Mouse (Mus musculus) liver, postnatal 0 days (tissue): ENCODE measurements at regions not wholly inside any gene's neighbourhood (a gene's known extent, or its start where the extent isn't known, plus 50 kb on each side); places are given as distances from the start of the nearest gene placed in this dataset.

Source experiments
- ATAC-seq: fragments of 200-750 bp; cut with Nextera tagmentation; 2 replicates; pipeline ENCODE4 v1.8.0; 2017; ENCODE audit warnings: mild to moderate bottlenecking, moderate library complexity
- DNase-seq: peaks from one replicate; pipeline ENCODE4 v3.0.0-alpha.2; 2016
- H3K27ac ChIP-seq: fragments of 300-500 bp; sonication (generic); 2 replicates; pipeline ENCODE4 v1.5.1; 2014; ENCODE audit warnings: antibody characterized with exemption, moderate library complexity, mild to moderate bottlenecking, low read depth
- H3K27me3 ChIP-seq: fragments of 300-500 bp; sonication (generic); 2 replicates; pipeline ENCODE4 v1.6.1; 2014; ENCODE audit warnings: low read length, control low read depth, mixed read lengths; ENCODE audit not compliant: insufficient read depth
- H3K36me3 ChIP-seq: fragments of 300-500 bp; sonication (generic); replicated peaks from 2 replicates; pipeline ENCODE4 v1.6.1; 2014; ENCODE audit warnings: mild to moderate bottlenecking, control low read depth, low read length, moderate library complexity, mixed read lengths; ENCODE audit not compliant: insufficient read depth
- H3K4me1 ChIP-seq: fragments of 300-500 bp; sonication (generic); 2 replicates; pipeline ENCODE4 v1.6.1; 2014; ENCODE audit warnings: antibody characterized with exemption, mild to moderate bottlenecking, control low read depth; ENCODE audit not compliant: insufficient read depth
- H3K4me2 ChIP-seq: fragments of 300-500 bp; sonication (generic); 2 replicates; pipeline ENCODE4 v1.6.1; 2014; ENCODE audit warnings: low read depth, mild to moderate bottlenecking, low read length, moderate library complexity, mixed read lengths
- H3K4me3 ChIP-seq: fragments of 300-500 bp; sonication (generic); 2 replicates; pipeline ENCODE4 v1.5.1; 2014; ENCODE audit warnings: low read depth, low read length
- H3K9ac ChIP-seq: fragments of 300-500 bp; sonication (generic); replicated peaks from 2 replicates; pipeline ENCODE4 v1.6.1; 2014; ENCODE audit warnings: mild to moderate bottlenecking, moderate library complexity
- H3K9me3 ChIP-seq: fragments of 300-500 bp; sonication (generic); 2 replicates; pipeline ENCODE4 v1.6.1; 2016; ENCODE audit warnings: mild to moderate bottlenecking, control low read depth, low read length, mixed read lengths
- CTCF ChIP-seq: sonication (generic); IDR thresholded peaks from 2 replicates; pipeline ENCODE4 v1.5.1; 2016; ENCODE audit warnings: antibody characterized with exemption, low read depth
- EP300 ChIP-seq: IDR thresholded peaks from 2 replicates; pipeline ENCODE4 v1.6.1; 2016; ENCODE audit warnings: antibody characterized with exemption, low read depth, mild to moderate bottlenecking
- WGBS: fragments of 180-500 bp; shearing (Covaris S2); extraction: QIAGEN DNeasy Blood & Tissue Kit; methylation state at CpG from one replicate; pipeline ENCODE4 v1.1.7; 2014; ENCODE audit not compliant: insufficient replicate concordance; 5-methylcytosine and 5-hydroxymethylcytosine counted together

DNA sequence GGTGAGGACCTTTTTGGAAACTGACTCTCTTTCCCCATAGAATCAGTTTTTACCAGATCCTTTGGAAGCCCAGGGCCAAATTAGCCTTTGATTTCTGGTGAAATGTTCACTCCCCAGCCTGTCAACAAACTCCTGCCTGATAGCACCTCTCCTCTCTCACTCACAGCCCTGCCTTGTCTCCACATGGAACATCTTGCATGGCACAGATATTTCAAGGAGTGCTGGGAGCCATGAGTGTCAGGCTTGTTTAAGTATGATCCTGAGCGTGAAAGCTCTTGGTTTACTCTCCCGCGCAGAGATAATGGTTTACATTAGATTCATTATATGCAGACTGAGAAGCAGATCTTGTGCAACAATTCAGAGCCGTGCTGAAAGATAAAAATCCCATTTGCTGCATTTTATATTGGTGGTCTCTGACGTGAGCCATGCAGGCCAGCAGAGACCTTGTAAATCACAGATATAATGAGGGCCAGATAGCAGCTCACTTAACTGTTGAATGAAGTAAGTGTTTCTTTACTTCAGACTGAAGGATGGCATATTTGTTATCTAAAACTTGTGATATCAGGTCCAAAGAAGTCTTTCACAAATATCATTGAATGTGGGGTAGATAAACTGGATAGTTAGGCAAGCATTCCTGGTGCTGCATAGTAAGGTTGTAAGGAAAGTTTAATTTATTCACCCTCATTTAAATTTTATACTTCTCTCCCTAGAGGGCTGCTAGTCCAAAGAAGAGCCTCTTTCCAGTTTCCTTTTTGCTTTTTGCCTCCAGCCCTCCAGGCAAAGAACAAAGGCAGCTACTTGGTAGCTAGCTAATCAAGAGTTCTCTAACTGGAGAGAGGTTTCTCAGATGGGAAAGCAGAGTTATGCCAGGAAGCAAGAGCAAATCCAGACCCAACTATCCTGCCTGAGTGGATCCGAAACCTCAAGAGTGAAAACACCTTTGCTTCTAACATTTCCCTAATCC, 81.8 kb downstream of the Tbx18 start:
- ATAC-seq (no peak), DNase-seq (no peak)
- H3K27ac ChIP-seq: no peak overlapping the region
- H3K36me3 ChIP-seq: no peaks in the 10 kb centered on the region
- 67% methylated on average over 6 of the region's 6 CpGs for WGBS
- no peak overlapping the region for H3K4me3 ChIP-seq
- H3K27me3 ChIP-seq: no peaks in the 10 kb centered on the region
- no peak overlapping the region for H3K4me2 ChIP-seq
- TF ChIP-seq EP300 (no peak), CTCF (no peak)
- no peaks in the 10 kb centered on the region for H3K4me1 ChIP-seq
- no peak overlapping the region for H3K9ac ChIP-seq
- no peaks in the 10 kb centered on the region for H3K9me3 ChIP-seq

DNA sequence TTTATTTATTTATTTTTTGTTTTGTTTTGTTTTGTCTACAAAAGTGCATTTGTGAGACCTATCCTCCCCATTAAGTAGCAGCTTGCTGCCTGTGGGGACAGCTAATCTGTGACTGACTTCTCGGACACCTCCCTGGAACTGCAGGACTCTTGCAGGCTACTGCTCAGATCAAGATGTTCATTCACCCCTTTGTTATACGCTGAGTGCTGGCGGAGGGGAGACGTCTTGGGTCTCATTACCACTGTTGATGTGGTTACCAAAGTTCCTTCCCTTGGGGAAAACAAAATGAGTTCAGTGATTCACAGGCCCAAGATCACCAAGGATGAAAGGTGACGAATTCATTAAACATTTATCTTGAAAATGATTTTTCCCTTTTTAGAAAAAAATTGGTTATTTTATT, 82.7 kb downstream of the Tbx18 start:
- no peak overlapping the region for H3K4me3 ChIP-seq
- no peaks in the 10 kb centered on the region for H3K4me1 ChIP-seq
- H3K9ac ChIP-seq: no peak overlapping the region
- H3K36me3 ChIP-seq: no peaks in the 10 kb centered on the region
- ATAC-seq (no peak), DNase-seq (no peak)
- no peaks in the 10 kb centered on the region for H3K9me3 ChIP-seq
- no peak overlapping the region for H3K4me2 ChIP-seq
- no peaks in the 10 kb centered on the region for H3K27me3 ChIP-seq
- TF ChIP-seq EP300 (no peak), CTCF (no peak)
- no peak overlapping the region for H3K27ac ChIP-seq
- WGBS: 63% methylated on average over 5 of the region's 5 CpGs

DNA sequence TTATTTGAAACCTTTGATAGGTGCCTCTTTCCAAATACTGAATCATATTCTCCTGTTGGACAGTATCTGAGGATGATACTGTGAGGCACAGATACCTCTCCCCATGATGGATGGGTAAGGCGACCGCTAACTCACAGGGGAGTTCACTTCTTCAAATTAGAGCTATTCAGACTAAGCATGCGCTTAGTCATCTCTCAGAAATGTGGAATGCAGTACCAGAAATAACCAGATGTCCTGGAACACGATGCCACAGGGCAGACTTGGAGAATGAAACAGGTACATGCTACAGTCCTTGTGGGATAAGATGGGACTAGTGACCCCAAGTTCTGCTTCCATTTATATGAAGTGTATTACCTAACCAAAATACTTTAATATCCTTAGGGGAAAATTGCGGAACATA, 86.0 kb downstream of the Tbx18 start:
- TF ChIP-seq EP300 (no peak), CTCF (no peak)
- Histone ChIP-seq H3K9me3 (no peaks in the 10 kb centered on the region), H3K9ac (no peak overlapping the region), H3K27ac (no peak overlapping the region), H3K4me1 (no peaks in the 10 kb centered on the region), H3K36me3 (no peaks in the 10 kb centered on the region), H3K4me3 (no peak overlapping the region), H3K4me2 (no peak overlapping the region), H3K27me3 (no peaks in the 10 kb centered on the region)
- WGBS: 65% methylated on average over 5 of the region's 5 CpGs
- no peak for DNase-seq
- ATAC-seq: no peak

DNA sequence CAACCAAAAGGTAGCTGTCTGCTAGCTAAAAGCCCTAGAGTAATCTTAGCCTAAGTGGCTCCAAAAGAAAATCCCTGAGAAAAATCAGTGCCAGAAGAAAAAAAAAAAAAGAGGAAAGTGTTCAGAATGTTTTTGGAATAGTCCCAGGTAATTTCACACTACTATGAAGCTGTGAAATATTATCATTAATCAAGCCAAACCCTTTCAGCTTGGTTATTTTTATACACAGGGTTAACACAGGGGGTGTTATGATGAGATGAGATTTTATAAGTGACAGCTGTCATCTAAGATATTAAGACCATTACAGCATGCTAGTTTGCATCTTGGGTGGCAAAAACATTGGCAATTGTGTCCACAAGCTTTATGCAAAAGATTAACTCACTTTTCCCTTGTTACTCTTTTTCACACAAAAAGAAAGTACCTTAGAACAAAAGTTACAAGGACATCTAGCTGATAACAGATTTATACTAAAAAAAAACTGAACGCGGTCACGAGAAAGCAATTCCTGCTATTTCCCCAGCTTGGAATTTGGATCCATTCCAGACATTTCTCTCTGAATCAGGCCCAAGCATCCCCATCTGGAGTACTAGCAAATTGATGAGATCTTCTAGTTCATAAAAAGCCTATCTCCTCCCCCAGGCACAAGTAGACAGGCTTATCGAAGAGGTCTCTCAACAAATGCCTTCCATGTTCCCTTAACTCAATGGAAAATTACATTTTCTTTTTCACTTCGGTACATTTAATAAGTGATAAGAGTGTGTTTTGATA, 97.0 kb downstream of the Tbx18 start:
- no peaks in the 10 kb centered on the region for H3K4me1 ChIP-seq
- ATAC-seq: no peak
- H3K9ac ChIP-seq: no peak overlapping the region
- H3K9me3 ChIP-seq: no peaks in the 10 kb centered on the region
- no peak overlapping the region for H3K4me2 ChIP-seq
- no peak overlapping the region for H3K4me3 ChIP-seq
- H3K27ac ChIP-seq: no peak overlapping the region
- 78% methylated on average over 5 of the region's 5 CpGs for WGBS
- no peaks in the 10 kb centered on the region for H3K27me3 ChIP-seq
- no peak for DNase-seq
- TF ChIP-seq EP300: no peak
- TF ChIP-seq CTCF: no peak
- no peaks in the 10 kb centered on the region for H3K36me3 ChIP-seq

DNA sequence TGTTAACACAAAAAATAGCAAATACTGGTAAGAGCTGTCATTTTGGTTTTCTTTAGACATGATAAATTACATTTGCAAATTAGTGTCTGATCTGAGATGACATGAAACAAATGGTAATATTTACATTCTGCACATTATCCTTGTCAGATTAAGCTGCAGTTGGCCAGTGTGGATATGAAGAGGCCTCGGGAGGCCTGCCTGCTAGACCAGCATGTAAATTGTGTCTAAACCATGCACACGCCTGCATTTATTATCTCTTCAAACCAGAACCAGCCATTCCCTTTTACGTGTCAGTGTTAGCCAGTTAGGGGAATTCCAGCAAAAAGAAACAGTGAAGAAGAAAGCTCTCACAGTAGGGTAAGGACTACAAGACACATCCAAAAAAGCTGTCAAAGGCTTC, 104.6 kb downstream of the Tbx18 start:
- TF ChIP-seq EP300: no peak
- TF ChIP-seq CTCF: no peak
- H3K27me3 ChIP-seq: no peaks in the 10 kb centered on the region
- no peak overlapping the region for H3K4me2 ChIP-seq
- DNase-seq (no peak), ATAC-seq (no peak)
- no peaks in the 10 kb centered on the region for H3K9me3 ChIP-seq
- H3K36me3 ChIP-seq: no peaks in the 10 kb centered on the region
- no peaks in the 10 kb centered on the region for H3K4me1 ChIP-seq
- H3K9ac ChIP-seq: no peak overlapping the region
- 70% methylated on average over 3 of the region's 3 CpGs for WGBS
- no peak overlapping the region for H3K4me3 ChIP-seq
- no peak overlapping the region for H3K27ac ChIP-seq

DNA sequence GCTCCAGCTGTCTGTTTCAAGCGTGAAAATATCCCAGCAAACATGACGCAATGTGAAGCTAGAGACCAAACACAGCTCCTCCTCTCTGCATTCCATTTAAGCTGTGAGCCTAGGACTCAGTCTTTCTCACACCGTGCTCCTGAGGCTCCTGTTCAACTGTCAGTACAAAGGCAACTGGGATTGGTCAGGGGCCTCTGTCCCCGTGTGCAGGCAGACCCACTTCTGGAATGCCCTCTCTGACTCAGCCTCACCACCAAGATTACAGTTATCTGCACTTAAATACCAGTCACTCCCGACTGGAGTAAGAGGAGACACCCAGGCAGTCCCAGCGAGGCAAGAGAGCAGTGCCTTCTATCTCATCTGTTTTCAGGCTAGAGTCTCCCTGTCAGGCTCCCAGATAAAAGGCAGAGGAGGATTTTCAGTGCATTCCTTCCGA, 112.8 kb downstream of the Tbx18 start:
- no peaks in the 10 kb centered on the region for H3K27me3 ChIP-seq
- no peak for ATAC-seq
- H3K9ac ChIP-seq: no peak overlapping the region
- DNase-seq: no peak
- no peaks in the 10 kb centered on the region for H3K9me3 ChIP-seq
- H3K4me2 ChIP-seq: no peak overlapping the region
- no peak for TF ChIP-seq EP300
- TF ChIP-seq CTCF: no peak
- H3K4me1 ChIP-seq: no peaks in the 10 kb centered on the region
- no peak overlapping the region for H3K27ac ChIP-seq
- WGBS: 40% methylated on average over 7 of the region's 7 CpGs
- H3K36me3 ChIP-seq: no peaks in the 10 kb centered on the region
- no peak overlapping the region for H3K4me3 ChIP-seq
